Mouse (Mus musculus) hindbrain, embryonic 13.5 days (tissue): ENCODE data around the gene Cpa1. TPM values are rescaled to one million over a fixed set of nuclear protein-coding genes. Genes with fewer than 3 reads are reported as not detected.

Experiments used
- ATAC-seq: fragments of 200-750 bp; cut with Nextera tagmentation; 2 replicates; pipeline ENCODE4 v1.8.0; 2017; ENCODE audit warnings: moderate TSS enrichment; ENCODE audit not compliant: low FRiP score
- H3K27ac ChIP-seq: fragments of 300-500 bp; sonication (generic); 2 replicates; pipeline ENCODE4 v1.5.1; 2015; ENCODE audit warnings: inconsistent platforms, mild to moderate bottlenecking, moderate library complexity
- H3K27me3 ChIP-seq: fragments of 300-500 bp; sonication (generic); 2 replicates; pipeline ENCODE4 v1.6.1; 2015; ENCODE audit warnings: mild to moderate bottlenecking, inconsistent platforms
- H3K36me3 ChIP-seq: fragments of 300-500 bp; sonication (generic); 2 replicates; pipeline ENCODE4 v1.6.1; 2015; ENCODE audit warnings: mild to moderate bottlenecking, inconsistent platforms
- H3K4me1 ChIP-seq: fragments of 300-500 bp; sonication (generic); replicated peaks from 2 replicates; pipeline ENCODE4 v1.6.1; 2015; ENCODE audit warnings: inconsistent platforms
- H3K4me2 ChIP-seq: fragments of 300-500 bp; sonication (generic); 2 replicates; pipeline ENCODE4 v1.6.1; 2015; ENCODE audit warnings: inconsistent platforms, mild to moderate bottlenecking, moderate library complexity
- H3K4me3 ChIP-seq: fragments of 300-500 bp; sonication (generic); 2 replicates; pipeline ENCODE4 v1.5.1; 2015; ENCODE audit warnings: mild to moderate bottlenecking, inconsistent platforms
- H3K9ac ChIP-seq: fragments of 300-500 bp; sonication (generic); 2 replicates; pipeline ENCODE4 v1.6.1; 2015; ENCODE audit warnings: mild to moderate bottlenecking, inconsistent platforms
- H3K9me3 ChIP-seq: fragments of 300-500 bp; sonication (generic); 2 replicates; pipeline ENCODE4 v1.6.1; 2016; ENCODE audit warnings: inconsistent platforms
- WGBS: fragments of 180-500 bp; shearing (Covaris S2); methylation state at CpG from one replicate; pipeline ENCODE4 v1.1.7; 2015; 5-methylcytosine and 5-hydroxymethylcytosine counted together
- polyA plus RNA-seq: library from polyadenylated mRNA; unstranded; fragments of >200 nt; fragmentation: Nextera tagmentation; extraction: Ambion mirVana; gene quantifications from 2 replicates; pipeline ENCODE4 v1.2.1, GENCODE M21; 2015

Cpa1 gene
- polyA plus RNA-seq = 0.71 and 1.1 TPM in 2 replicates

DNA sequence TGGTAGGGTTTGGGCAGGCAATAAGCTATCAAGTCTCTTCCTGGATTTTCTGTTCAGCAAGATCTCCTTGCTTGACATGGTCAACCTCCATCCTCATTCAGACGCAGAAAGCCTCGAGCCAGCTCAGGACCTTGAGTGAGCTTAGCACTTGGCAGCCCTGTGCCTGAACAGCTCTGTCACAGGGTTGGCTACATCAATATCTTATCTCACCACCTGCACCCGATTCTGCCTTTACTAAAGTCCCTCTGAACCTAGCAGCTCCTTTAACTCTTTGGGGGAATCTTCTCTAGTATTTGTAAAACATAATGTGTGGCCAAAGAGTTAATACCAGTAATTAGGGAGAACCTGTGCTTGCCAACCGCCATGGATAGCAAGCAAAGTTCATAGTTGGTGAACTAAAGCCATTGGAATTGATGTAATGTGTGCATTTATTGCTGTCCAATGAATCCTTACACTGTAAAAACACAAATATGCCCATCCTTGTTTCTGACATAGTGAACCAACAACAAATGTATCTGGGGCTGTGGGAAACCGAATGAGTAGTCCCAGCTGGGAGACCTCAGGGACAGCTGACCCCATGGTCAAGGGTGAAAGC is at the start of gene Cpa1:
Gene Cpa1, plus strand, starts transcription at position 545 of the 595 bp plus-strand sequence.
- 91% methylated on average over 5 of the region's 5 CpGs for WGBS
- no peaks in the 10 kb centered on the region for H3K36me3 ChIP-seq

GRCm38 (mm10) chr6:30589819-30590218 is 49.2 kb upstream of the Cpa1 start:
- H3K4me1 ChIP-seq = peaks cover 27% of the 10 kb centered on the region
- H3K4me3 ChIP-seq = no peak overlapping the region
- 65% methylated on average over 2 of the region's 2 CpGs for WGBS
- H3K36me3 ChIP-seq = no peaks in the 10 kb centered on the region
- H3K9ac ChIP-seq = no peak overlapping the region
- no peak overlapping the region for H3K4me2 ChIP-seq
- no peak for ATAC-seq
- H3K27me3 ChIP-seq = no peaks in the 10 kb centered on the region
- no peak overlapping the region for H3K27ac ChIP-seq
- H3K9me3 ChIP-seq = no peaks in the 10 kb centered on the region

More for the DNA sequence above, at the start of gene Cpa1:
- no peak for ATAC-seq
- H3K4me1 ChIP-seq = peaks cover 7% of the 10 kb centered on the region; the same call in 1 of the 2 replicates
- no peaks in the 10 kb centered on the region for H3K9me3 ChIP-seq
- no peaks in the 10 kb centered on the region for H3K27me3 ChIP-seq
- H3K27ac ChIP-seq = no peak within 1 kb of the TSS
- no peak within 1 kb of the TSS for H3K4me2 ChIP-seq
- no peak within 1 kb of the TSS for H3K9ac ChIP-seq
- H3K4me3 ChIP-seq = no peak within 1 kb of the TSS

- Histone ChIP-seq H3K27me3 (no peaks in the 10 kb centered on the region), H3K4me3 (no peak overlapping the region), H3K27ac (peak overlapping the region; percentile 72), H3K4me1 (peaks cover 36% of the 10 kb centered on the region), H3K9ac (no peak overlapping the region), H3K9me3 (no peaks in the 10 kb centered on the region), H3K4me2 (no peak overlapping the region), H3K36me3 (no peaks in the 10 kb centered on the region)
- no peak for ATAC-seq
- 73% methylated on average over 5 of the region's 5 CpGs for WGBS
Observed at GRCm38 (mm10) chr6:30591851-30592404, 47.1 kb upstream of the Cpa1 start.

DNA sequence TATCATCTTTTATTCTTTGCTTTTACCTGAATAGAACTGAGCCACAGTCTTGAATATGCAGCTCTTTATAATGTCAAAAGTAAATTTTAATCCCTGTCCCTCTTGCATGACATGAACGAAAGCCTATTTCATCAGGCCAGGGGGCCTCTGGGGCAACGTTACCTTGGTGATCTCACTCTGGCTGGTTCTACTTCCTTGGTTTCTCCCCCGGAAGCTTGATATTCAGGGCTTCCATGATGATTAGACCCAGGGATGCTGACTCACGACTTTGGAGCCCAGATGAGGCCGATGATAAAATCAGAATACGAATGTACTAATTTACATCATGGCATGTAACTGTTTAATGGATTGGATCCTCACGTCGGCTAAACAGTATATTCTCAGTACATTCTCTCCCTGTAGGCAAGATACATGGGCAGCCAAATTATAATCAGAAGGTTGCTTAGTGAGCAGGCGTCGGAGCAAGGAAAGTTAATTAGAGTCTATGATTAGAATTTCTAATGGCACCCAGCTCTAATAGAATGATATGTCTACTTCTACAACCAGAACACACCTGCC is 46.5 kb upstream of the Cpa1 start:
- Histone ChIP-seq H3K27me3 (no peaks in the 10 kb centered on the region), H3K36me3 (no peaks in the 10 kb centered on the region), H3K4me2 (no peak overlapping the region), H3K27ac (peak overlapping the region; percentile 72), H3K9me3 (no peaks in the 10 kb centered on the region), H3K4me3 (no peak overlapping the region), H3K4me1 (peaks cover 32% of the 10 kb centered on the region), H3K9ac (no peak overlapping the region)
- 36% methylated on average over 10 of the region's 10 CpGs for WGBS
- peak; percentile 43; the same call in 1 of the 2 replicates for ATAC-seq

GRCm38 (mm10) chr6:30594364-30594763 is 44.7 kb upstream of the Cpa1 start:
- H3K27ac ChIP-seq = 0 out of 2 replicates have a peak overlapping the region, but pooled peaks have one; percentile 3
- H3K4me1 ChIP-seq = peaks cover 30% of the 10 kb centered on the region
- no peaks in the 10 kb centered on the region for H3K27me3 ChIP-seq
- no peaks in the 10 kb centered on the region for H3K9me3 ChIP-seq
- H3K36me3 ChIP-seq = no peaks in the 10 kb centered on the region
- H3K9ac ChIP-seq = no peak overlapping the region
- H3K4me3 ChIP-seq = no peak overlapping the region
- WGBS = 73% methylated on average over 7 of the region's 7 CpGs
- no peak for ATAC-seq
- H3K4me2 ChIP-seq = no peak overlapping the region

DNA sequence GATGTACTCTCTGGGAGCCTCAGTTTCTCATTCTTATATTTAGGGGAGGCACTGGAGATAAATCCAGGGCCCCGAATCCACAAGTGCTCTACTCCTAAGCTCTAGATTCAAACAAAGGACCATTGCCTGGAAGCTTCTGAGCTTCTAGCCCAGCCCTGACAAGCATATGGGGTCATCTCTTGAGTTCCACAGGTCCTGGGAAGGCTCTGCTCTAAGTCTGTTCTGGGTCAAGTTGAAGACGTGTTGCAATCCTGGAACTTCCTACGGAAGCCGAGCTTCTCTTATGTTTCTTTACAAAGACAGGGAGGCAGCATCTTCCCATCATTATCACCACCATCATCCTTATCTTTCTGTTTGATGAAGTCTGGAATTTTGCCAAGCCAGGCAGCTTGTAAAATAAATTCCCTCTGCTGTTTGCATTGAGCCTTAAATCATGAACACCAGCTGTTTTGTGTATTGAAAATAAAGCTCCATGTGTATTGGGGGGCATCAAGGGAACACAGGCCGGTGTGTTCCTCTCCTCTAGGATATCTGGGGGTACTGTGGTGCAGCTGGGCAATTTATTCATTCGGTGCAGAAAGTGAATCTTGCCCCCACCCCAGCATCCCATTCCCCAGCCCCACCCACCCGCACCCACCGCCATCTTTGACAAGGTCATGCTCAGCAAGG is 42.7 kb upstream of the Cpa1 start:
- Histone ChIP-seq H3K9ac (no peak overlapping the region), H3K36me3 (no peaks in the 10 kb centered on the region), H3K9me3 (no peaks in the 10 kb centered on the region), H3K4me1 (peaks cover 30% of the 10 kb centered on the region), H3K27me3 (no peaks in the 10 kb centered on the region), H3K4me2 (no peak overlapping the region), H3K27ac (peak overlapping the region; percentile 35), H3K4me3 (no peak overlapping the region)
- ATAC-seq = no peak
- WGBS = 85% methylated on average over 8 of the region's 8 CpGs

DNA sequence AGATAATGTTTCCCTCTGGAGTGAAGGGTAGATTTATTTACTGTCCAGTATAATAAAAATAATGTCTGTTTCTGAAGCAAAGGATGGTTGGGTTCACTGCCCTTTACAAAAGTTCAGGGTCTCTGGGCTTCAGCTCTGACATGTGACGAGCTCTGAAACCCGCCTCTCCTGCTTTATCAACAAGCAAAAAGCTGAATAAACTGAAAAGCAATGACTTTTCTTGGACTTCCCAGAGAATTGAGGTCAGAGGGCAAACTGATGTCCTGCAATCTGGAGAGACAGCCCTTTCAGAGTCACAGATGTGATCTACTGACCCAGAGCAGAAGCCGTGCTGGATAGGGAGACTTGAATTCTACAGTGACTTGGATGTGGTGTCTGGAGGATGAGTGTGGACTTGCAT is 39.0 kb upstream of the Cpa1 start:
- no peak overlapping the region for H3K4me3 ChIP-seq
- H3K4me1 ChIP-seq = peaks cover 14% of the 10 kb centered on the region; the same call in 1 of the 2 replicates
- no peak for ATAC-seq
- no peaks in the 10 kb centered on the region for H3K9me3 ChIP-seq
- 43% methylated on average over 3 of the region's 3 CpGs for WGBS
- H3K4me2 ChIP-seq = no peak overlapping the region
- H3K36me3 ChIP-seq = no peaks in the 10 kb centered on the region
- no peaks in the 10 kb centered on the region for H3K27me3 ChIP-seq
- H3K9ac ChIP-seq = no peak overlapping the region
- H3K27ac ChIP-seq = no peak overlapping the region

- Histone ChIP-seq H3K4me3 (no peak overlapping the region), H3K36me3 (no peaks in the 10 kb centered on the region), H3K27me3 (no peaks in the 10 kb centered on the region), H3K4me2 (no peak overlapping the region), H3K9me3 (no peaks in the 10 kb centered on the region), H3K9ac (no peak overlapping the region), H3K4me1 (peaks cover 10% of the 10 kb centered on the region; the same call in 1 of the 2 replicates), H3K27ac (no peak overlapping the region)
- WGBS = 50% methylated on average over 1 of the region's 1 CpGs
- ATAC-seq = no peak
Observed at GRCm38 (mm10) chr6:30600995-30601394, 38.0 kb upstream of the Cpa1 start.

DNA sequence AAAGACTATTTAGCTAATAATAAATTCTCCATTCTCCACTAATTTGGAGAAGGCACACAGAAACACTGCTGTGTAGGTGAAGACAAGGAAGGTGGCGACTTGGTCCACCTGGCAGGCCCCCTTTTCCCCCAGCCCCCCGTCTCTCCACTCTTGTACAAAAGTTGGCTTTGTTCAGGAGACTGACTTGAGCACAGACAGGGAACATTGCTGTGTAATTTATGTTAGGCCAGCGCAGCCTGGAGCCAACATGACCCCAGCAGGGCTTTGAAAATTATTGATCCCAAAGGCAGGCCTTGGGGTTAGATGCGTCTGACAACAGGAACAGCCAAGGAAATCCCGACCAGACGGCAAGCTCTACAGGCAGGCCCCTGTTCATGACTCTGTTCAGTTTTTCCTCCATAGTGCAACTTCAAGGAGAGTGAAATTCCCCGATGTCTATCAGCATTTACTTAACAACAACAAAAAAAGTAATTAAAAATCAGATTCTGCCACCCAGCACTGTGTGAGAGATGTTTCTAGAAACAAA is 34.6 kb upstream of the Cpa1 start:
- Histone ChIP-seq H3K4me2 (no peak overlapping the region), H3K9ac (no peak overlapping the region), H3K36me3 (no peaks in the 10 kb centered on the region), H3K4me3 (no peak overlapping the region), H3K9me3 (no peaks in the 10 kb centered on the region), H3K27ac (no peak overlapping the region), H3K27me3 (no peaks in the 10 kb centered on the region), H3K4me1 (no peaks in the 10 kb centered on the region)
- WGBS = 73% methylated on average over 7 of the region's 7 CpGs
- no peak for ATAC-seq

GRCm38 (mm10) chr6:30605111-30605510 is 33.9 kb upstream of the Cpa1 start:
- Histone ChIP-seq H3K36me3 (no peaks in the 10 kb centered on the region), H3K4me1 (no peaks in the 10 kb centered on the region), H3K4me2 (no peak overlapping the region), H3K9ac (no peak overlapping the region), H3K27me3 (no peaks in the 10 kb centered on the region), H3K4me3 (no peak overlapping the region), H3K27ac (no peak overlapping the region), H3K9me3 (no peaks in the 10 kb centered on the region)
- ATAC-seq = no peak
- 93% methylated on average over 4 of the region's 4 CpGs for WGBS

DNA sequence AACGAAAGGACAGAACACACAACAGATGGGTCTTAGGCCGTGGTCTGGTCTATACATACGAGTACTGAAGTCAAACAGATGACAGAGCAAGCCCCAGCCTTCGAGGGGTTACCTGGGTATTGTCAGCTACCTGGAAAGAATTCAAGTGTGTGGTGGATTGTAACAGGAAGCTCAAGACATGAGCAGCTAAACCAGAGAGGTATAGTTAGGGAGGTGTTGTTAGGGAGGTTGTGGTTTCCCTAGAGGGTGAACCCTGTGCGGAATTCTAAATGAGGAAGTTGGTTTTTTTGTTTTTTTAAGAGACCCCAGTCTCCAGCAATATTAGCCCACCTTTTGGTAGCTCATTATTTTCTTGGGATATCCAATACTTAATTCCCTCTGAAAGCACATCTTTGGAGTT is 33.3 kb upstream of the Cpa1 start:
- H3K9me3 ChIP-seq = no peaks in the 10 kb centered on the region
- 84% methylated on average over 5 of the region's 5 CpGs for WGBS
- no peaks in the 10 kb centered on the region for H3K27me3 ChIP-seq
- ATAC-seq = no peak
- no peak overlapping the region for H3K4me2 ChIP-seq
- no peak overlapping the region for H3K9ac ChIP-seq
- no peak overlapping the region for H3K27ac ChIP-seq
- no peaks in the 10 kb centered on the region for H3K36me3 ChIP-seq
- no peak overlapping the region for H3K4me3 ChIP-seq
- no peaks in the 10 kb centered on the region for H3K4me1 ChIP-seq

- H3K9ac ChIP-seq = no peak within 1 kb of the TSS
- 82% methylated on average over 7 of the region's 7 CpGs for WGBS
- no peak within 1 kb of the TSS; the same call in 1 of the 2 replicates for H3K27ac ChIP-seq
- no peaks in the 10 kb centered on the region for H3K9me3 ChIP-seq
- peaks cover 15% of the 10 kb centered on the region for H3K4me1 ChIP-seq
- H3K4me2 ChIP-seq = no peak within 1 kb of the TSS
- no peak within 1 kb of the TSS for H3K4me3 ChIP-seq
- no peaks in the 10 kb centered on the region for H3K36me3 ChIP-seq
- ATAC-seq = no peak
- H3K27me3 ChIP-seq = 0 out of 2 replicates have a peak, but pooled peaks cover 3% of the 10 kb centered on the region
Observed at GRCm38 (mm10) chr6:30610710-30611109, 28.3 kb upstream of the Cpa1 start, which contains the start of gene Cpa5. Gene Cpa5 (plus strand): TSS chr6:30611010.
